Mouse (Mus musculus): Measurements from ENCODE around the gene Ly6g6f.

Gene Ly6g6f

GRCm38 (mm10) chr17:35079778-35080177 is 5.6 kb downstream of the Ly6g6f start:
- DNase-seq (ENCODE audit: low read depth, low spot score): no peak

GRCm38 (mm10) chr17:35077786-35078233 is 7.6 kb downstream of the Ly6g6f start, which contains the start of gene Ly6g6d:
Gene Ly6g6d (minus strand): TSS chr17:35078065.
- DNase-seq (ENCODE audit: low read depth, low spot score): no peak

- DNase-seq (ENCODE audit: low read depth, low spot score): no peak
These were observed 8.1 kb downstream of the Ly6g6f start for GRCm38 (mm10) chr17:35077285-35077684.

- no peak for DNase-seq (ENCODE audit: low read depth, low spot score)
These were observed 8.8 kb downstream of the Ly6g6f start, which contains the start of gene Ly6g6e for GRCm38 (mm10) chr17:35076507-35077176. Gene Ly6g6e (plus strand): TSS chr17:35076902.

- no peak for DNase-seq (ENCODE audit: low read depth, low spot score)
These were observed 11.3 kb downstream of the Ly6g6f start for GRCm38 (mm10) chr17:35074097-35074496.

- no peak for DNase-seq (ENCODE audit: low read depth, low spot score)
These were observed 14.0 kb downstream of the Ly6g6f start for GRCm38 (mm10) chr17:35071454-35071853.

GRCm38 (mm10) chr17:35070556-35071229 is 14.7 kb downstream of the Ly6g6f start:
- DNase-seq (ENCODE audit: low read depth, low spot score): no peak

- DNase-seq (ENCODE audit: low read depth, low spot score): no peak
These were observed 17.0 kb downstream of the Ly6g6f start for GRCm38 (mm10) chr17:35068213-35068914.

GRCm38 (mm10) chr17:35066084-35066483 is 19.3 kb downstream of the Ly6g6f start, which contains the start of gene Mpig6b:
Gene Mpig6b (minus strand): TSS chr17:35066184.
- no peak for DNase-seq (ENCODE audit: low read depth, low spot score)

GRCm38 (mm10) chr17:35064951-35065947 is 20.2 kb downstream of the Ly6g6f start, which contains the start of gene Ly6g6c:
Gene Ly6g6c (plus strand): TSS chr17:35065388.
- no peak for DNase-seq (ENCODE audit: low read depth, low spot score)

- no peak for DNase-seq (ENCODE audit: low read depth, low spot score)
These were observed 21.0 kb downstream of the Ly6g6f start for GRCm38 (mm10) chr17:35064378-35064877.

- no peak for DNase-seq (ENCODE audit: low read depth, low spot score)
These were observed 21.9 kb downstream of the Ly6g6f start for GRCm38 (mm10) chr17:35063466-35063865.

GRCm38 (mm10) chr17:35061299-35061698 is 24.1 kb downstream of the Ly6g6f start:
- no peak for DNase-seq (ENCODE audit: low read depth, low spot score)

- no peak for DNase-seq (ENCODE audit: low read depth, low spot score)
These were observed 24.6 kb downstream of the Ly6g6f start for GRCm38 (mm10) chr17:35060737-35061297.

- DNase-seq (ENCODE audit: low read depth, low spot score): no peak
These were observed 25.3 kb downstream of the Ly6g6f start for GRCm38 (mm10) chr17:35060071-35060470.

GRCm38 (mm10) chr17:35058911-35059892 is 26.2 kb downstream of the Ly6g6f start, which contains the start of gene Ddah2:
Gene Ddah2 (plus strand): TSS chr17:35059035.
- peak; percentile 42 for DNase-seq (ENCODE audit: low read depth, low spot score)

GRCm38 (mm10) chr17:35058316-35058715 is 27.1 kb downstream of the Ly6g6f start:
- no peak for DNase-seq (ENCODE audit: low read depth, low spot score)

- DNase-seq (ENCODE audit: low read depth, low spot score): no peak
These were observed 28.3 kb downstream of the Ly6g6f start for GRCm38 (mm10) chr17:35057090-35057489.

Measured in retina, adult 2 months (tissue).